Mouse (Mus musculus) ZHBTc4 (cell line): ENCODE results near the gene Grtp1.

Source experiments
- DNase-seq: peaks from one replicate; pipeline ENCODE4 v3.0.0-alpha.2; 2011; ENCODE audit warnings: low read depth, low spot score

The Grtp1 gene

DNA sequence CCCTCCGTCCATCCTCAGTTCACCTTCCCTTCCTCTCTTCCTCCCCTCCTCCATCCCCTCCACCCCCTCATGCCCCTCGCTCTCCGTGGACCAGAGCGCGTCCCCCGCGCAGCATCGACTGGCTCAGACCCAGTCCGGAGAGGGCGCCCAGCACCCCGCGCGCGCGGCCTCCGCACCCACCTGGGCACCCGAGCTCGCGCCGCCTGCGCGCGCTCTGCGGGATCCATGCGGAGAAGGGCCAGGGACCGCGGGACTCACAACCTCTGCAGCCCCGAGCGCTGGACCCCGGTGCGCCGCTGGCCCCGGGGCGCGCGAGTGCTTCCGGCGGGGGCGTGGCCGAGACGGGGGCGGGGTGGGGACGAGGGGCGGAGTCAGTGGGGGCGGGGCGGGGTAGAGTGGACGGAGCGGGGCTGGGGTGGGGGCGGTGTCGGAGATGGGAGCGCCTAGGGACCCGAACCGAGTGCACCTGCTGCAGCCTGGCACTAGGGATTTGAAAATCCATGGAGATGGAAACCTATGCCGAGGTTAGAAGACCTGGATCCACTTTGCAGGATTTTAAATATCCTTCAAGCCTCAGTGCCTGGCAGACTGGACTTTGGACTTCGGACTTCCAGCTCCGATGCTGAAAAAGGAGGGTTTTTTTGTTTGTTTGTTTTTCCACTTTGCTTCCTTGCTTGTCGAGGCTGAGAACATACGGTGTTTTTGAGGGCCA, at the start of gene Grtp1:
Grtp1 (minus strand) TSS at position 320 of the 712 bp plus-strand sequence.
- peak; percentile 75 for DNase-seq

DNA sequence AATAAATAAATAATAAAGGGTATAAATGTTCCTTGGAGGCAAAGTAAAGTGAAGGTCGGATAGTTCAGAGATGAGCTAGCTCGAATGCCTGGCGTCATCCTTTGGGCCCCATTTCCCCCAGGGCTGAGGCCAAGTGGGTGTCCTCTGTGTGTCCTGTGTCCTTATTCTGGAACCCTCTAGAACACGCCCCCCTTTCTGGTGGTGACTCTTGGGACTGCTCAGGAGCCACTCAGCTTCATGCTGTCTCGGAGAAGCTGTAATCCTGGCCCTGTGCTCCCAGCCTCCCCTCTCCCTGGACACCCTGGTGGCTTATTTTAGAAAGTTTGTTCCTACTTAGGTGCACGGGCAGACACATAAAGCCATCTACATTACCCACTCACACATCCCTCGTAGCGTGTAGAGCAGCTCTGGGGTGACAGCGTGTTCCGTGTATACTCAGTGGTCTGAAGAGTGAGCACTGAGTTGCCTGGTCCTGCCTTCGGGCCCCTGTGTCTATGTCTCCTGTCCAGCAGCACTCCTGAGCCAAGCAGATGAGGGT, 44.0 kb upstream of the Grtp1 start:
- DNase-seq, result no peak

DNA sequence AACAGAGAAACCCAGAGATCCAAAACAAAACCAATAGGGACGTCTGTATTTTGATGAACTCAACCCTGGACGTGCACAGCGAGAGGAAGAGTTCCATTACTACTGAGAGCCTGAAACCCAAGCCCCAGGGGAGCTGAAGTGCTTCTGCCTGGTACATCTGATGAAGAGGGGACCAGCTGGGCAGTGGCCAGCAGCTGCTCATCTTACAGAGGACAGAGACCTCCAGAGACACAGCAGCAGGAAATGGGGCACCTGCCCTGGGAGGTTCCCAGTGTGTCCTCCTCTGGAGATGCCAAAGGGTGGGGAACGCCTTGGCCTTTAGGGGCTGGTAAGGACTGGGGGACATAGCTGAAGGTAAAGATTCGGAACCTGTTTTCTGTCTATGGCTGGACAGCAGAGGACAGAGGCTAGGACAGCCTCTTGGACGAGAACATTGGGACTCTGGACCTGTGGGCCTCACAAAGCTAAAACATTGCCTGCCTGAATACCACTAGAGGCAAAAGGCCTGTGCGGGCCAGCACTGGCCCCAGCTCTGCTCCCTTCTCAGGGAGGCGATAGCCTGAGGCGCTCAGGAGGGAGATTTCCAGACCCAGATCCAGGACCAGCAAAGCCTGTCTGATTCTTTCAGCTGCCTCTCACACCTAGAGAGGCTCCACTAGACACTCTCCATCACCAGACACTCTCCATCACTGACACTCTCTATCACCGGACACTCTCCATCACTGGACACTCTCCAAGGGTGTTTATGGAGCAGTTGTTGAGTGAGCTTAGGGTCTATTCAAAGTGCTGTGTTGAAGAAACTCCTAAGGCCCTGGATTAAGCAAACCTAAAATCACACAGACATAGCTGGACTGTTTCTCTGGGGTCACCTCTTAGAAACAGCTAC, 42.8 kb upstream of the Grtp1 start:
- DNase-seq, result no peak

DNA sequence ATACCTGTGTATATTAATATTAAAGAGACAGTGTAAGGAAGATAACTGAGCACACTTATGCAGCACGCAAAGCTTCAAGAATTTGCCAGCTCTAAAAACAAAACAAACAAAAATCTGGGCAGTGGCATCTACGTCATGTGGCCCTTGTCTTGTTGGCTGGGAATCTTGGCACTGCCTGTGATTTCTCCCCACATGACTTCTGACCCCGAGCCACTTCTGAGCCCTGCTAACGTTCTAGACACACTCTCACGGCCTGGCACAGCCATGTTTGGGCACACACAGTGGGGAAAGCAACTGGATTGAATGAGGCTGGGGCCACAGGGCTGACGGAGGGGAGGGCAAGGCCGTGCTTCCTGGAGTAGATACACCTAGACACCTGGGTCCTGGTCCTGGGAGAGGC, 40.3 kb upstream of the Grtp1 start:
- DNase-seq, result no peak

DNA sequence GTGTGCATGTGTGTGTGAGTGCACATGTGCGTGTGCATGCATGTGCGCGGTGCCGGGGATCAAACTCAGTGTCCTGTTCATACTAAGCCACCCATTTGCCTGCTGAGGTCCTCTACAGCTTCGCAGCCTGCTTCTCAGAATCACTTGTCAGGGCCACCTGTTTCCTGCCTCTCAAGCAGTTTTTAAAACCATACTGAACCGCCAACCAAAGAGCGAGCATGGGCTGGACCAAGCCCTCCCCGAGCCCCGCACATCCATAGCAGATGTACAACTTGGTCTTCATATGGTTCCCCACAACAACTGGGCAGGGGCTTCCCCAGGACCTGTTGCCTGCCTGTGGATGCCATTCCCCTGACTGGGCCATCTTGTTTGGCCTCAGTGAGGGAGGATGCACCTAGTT, 39.6 kb upstream of the Grtp1 start:
- no peak for DNase-seq

DNA sequence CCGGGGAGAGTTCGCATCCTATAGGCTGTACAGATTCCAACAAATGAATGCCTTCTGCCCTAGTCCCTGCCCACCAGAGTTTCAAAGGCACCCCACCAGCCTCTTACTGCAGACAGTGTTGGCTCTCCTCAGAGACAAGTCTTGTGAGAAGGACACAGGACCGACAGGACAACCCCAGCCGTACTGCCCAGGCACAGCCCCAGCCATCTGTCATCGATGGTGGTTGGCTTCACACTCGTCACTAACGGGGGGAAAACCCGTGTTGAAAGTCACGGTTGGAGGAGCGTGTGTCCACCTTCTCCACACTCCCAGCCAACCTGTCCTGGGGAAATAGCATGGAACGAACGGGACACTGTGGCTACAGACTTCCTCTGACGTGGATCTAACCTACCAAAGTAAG, 34.4 kb upstream of the Grtp1 start:
- no peak for DNase-seq

DNA sequence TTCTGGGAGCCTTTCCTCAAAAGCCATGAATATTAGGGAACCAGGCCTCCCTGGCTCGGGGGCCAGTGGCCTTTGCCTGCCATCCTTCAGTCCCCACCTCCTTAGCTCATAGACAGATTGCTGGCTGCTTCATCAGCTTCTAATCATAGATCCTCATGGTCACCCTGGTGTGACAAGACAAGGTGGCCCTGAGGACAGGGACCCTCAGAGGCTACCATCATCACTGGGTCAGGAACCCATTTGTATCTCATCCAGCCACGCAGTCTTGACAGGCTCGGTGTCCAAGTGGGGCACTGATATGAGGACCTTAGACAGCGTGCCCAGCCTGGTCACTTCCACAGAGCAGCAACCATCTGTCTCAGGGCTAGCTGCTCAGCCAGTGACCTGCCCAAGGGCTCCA, 30.1 kb upstream of the Grtp1 start:
- DNase-seq, result no peak

DNA sequence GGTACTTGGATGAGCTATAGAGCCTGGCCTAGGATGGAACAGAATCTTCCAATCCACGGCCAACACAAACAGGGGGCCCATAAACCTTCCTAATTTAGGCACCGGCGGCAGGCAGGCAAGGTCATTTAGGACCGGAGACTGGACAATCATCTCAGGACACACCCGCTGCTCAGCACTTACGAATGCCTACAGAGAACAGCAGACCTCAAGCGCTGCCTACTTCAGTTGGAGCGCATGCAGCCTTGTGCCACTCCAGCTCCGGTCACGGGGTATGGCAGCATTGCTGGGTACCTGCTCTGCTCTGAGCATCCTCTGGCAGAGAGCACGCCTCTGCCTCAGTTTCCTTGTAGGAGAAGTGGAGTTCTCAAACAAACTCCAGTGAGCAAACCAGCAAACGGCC, 29.4 kb upstream of the Grtp1 start:
- no peak for DNase-seq

DNA sequence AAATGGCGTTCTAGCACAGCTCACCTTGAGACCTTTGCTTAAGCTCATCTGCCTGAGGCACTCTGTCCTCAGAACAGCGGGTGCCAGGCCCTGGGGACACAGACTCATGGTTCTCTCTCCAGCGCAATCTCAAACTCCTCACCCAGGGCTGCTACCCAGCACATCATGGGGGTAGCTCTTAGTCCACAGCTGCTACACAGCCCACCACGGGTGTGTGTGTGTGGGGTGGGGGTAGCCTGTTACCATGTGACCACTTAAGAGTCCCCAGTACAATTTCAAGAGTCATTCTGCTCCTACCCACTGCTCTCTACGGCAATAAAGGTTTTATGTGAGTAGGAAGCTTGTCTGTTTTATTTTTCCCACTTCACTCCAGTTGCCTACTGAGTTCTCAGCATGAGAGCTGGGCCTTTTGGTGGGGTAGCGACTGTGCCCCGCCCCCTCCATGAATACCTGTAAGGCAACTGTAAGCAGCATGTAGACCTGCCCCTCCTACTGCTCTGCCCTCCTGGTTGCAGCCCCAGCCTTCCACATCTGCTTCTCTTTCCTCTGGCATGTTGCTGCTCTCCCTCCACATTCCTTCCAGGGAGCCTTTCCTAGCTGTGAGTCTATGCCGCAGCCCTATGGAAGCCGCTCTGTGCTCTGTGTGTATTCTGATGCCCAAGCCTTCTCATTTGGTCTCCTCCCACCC, 28.6 kb upstream of the Grtp1 start:
- no peak for DNase-seq

DNA sequence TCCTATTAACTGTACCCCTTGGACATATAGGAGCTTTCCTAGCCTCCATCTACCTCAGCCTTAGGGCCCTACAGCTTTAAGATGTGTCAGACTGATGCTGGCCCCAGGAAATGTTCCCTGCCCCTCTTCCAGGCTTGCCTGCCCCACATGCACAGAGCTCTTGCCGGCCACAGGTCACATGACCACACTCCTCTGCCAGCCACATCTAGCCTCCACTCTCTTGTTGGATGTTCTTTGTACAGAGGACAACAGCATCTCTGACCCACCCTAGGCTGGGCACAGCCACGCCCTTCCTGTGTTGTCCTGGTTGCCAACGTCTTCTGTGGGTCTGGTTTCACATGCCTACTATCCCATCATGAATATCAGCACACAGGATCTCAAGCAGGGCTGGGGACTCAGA, 26.8 kb upstream of the Grtp1 start:
- no peak for DNase-seq

DNA sequence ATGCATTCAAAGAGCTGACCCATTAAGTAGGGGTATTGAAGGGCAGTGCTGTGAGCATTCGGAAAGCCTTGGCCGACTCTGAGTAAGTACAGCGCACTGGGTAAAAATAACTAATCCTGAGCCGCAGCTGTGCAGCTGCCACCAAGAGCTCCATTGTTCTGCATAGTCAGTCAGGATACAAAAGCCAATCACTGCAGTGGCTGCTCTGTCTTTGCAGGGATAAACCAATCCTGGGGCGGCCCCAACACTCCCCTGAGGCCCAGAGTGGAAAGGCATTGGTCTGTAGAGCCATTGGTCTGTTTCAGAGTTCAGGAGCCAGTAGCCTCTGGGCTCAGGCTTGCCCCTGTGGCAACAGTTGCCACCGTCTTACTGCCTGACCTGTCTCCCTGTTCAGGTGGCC, 25.9 kb upstream of the Grtp1 start:
- DNase-seq, result no peak

DNA sequence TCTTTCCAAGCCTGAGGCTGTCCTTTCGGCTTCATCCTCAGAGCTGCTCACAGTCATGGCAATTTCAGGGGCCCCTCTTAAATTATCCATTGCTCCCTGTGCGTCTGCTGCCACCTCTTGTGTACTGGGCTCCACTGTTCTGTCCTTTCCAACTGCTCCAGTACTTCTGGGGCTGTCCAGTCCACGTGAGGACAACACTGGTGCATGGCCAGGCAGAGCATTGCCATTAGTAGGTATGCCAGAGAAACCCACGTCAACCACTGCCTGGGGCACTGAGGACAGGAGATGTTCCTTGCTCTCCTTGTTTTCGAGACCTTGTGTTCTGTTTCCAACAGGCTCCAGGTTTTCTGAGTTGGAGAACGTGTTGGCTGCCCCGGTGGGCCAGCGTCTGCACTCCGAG, 24.0 kb upstream of the Grtp1 start:
- DNase-seq, result no peak

DNA sequence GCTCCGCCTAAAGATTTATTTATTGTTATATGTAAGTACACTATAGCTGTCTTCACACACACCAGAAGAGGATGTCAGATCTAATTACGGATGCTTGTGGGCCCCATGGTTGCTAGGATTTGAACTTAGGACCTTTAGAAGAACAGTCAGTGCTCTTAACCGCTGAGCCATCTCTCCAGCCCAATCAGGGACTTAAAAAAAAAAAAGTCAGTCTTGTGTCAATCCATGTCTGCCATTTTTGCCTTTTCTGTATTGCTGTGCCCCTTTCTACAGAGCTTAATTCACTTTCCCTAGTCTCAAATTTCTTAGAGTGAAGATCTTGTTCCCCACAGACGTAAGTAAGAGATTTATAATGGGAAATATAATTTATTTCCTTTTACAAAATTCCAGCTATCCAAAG, 18.0 kb upstream of the Grtp1 start:
- DNase-seq, result no peak

DNA sequence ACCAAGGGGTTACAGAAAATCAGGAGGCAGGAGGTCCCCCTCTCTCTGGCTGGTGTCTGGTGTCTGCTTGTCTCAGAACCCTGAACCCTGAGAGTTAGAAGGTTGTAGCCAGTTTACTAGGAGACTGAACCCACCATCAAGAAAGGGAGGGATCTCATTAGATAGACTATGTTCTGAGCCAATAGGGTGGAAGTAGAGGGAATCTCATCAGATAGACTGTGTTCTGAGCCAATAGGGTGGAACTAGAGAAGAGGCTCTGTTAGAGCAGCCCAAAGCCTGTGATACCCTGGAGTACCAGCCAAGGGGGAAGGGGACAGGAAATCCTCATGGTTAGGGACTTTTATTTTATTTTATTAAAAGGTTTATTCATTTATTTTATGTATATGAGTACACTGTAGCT, 17.6 kb upstream of the Grtp1 start:
- DNase-seq, result no peak

DNA sequence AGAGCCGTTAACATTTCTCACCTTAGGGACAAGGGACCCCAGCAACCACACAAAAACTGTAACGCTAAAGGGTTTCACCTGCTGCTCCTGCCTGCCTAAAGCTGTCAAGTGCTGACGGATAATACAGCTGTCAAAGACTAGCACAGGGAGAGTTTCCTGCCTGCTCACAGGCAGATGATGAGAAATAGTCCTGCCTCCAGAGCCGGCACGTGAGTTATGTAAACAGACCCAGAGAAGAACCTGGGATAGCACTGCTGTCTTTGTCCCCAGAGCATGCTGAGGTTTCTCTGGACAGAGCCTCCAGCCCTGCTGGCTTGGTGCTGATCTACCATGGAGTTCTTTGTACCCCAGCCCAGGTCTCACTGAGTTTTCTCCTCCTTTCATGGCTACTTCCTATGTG, 16.7 kb upstream of the Grtp1 start:
- no peak for DNase-seq

DNA sequence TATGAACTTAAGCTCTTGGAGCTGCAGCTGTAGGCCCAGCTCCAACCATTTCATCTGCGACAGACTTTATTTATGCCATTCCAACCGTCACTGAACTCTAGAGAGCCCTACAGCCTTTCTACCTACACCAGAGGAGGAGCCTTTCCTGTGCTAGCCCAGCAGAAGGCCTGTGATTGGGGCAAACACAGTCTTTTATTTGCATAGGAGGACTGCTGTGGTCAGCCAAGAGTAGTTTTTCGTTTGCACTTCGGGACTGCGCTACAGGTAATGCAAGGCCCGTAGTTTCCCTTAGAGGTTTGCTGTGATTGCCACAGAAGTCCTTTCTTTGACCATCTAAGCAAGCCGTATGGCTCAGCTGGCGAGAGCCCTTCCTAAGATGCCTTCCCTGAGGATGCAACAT, 16.0 kb upstream of the Grtp1 start:
- no peak for DNase-seq

DNA sequence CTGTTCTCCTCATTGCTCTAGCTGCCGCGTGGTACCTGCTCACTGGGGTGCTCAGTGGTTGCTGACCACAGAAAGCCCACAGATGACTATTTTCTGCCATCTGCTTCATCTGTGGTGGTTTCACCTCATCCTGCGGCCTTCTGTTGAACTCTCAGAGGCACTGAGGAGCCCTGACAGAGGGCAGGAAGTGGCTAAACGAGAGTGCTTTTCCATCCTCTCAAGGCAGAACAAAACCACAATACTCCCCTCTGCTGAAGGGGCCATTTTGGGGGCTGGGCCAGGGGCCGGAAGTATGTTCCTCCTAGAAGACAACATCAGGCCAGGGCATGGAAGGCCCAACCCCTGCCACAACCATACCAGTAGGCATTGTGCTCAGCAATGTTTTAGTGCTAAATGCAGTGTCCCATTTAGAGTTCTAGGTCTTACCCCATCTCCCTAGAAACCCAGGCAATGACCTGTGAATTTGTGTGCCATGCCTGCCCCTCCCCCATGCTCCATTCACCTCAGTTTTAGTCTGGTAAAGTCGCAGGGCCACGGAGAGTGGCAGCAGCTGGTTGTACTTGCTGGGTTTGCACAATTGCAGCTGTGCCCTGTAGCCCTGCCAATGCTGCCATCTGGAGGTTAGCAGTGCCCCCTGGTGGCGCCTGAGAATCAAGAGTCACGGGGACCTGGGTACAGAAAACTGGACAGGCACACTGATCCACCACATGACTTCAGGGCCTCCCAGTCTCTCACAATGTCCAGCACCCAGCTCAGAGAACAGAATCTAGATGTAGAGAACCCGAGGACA, 13.3 kb upstream of the Grtp1 start:
- DNase-seq, result peak; percentile 90

DNA sequence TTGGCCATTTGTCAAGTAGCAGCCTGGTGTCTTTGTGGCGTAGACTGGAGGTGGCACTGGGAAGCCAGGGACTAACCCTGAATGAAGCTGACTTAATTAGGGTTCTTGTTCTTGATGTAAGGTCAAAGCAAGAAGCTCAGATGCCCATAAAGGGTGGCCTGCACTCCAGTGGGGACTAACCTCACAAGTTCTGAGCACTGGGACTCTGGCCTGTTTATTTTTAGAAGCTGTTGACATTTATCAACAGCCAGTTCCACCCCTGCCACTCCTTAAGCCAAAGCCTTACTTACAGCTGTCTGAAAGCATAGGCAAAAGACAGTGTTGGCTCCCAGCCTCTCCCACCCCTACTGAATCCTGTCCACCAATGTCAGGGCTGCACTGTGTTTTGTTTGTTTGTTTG, 9.3 kb upstream of the Grtp1 start:
- no peak for DNase-seq

DNA sequence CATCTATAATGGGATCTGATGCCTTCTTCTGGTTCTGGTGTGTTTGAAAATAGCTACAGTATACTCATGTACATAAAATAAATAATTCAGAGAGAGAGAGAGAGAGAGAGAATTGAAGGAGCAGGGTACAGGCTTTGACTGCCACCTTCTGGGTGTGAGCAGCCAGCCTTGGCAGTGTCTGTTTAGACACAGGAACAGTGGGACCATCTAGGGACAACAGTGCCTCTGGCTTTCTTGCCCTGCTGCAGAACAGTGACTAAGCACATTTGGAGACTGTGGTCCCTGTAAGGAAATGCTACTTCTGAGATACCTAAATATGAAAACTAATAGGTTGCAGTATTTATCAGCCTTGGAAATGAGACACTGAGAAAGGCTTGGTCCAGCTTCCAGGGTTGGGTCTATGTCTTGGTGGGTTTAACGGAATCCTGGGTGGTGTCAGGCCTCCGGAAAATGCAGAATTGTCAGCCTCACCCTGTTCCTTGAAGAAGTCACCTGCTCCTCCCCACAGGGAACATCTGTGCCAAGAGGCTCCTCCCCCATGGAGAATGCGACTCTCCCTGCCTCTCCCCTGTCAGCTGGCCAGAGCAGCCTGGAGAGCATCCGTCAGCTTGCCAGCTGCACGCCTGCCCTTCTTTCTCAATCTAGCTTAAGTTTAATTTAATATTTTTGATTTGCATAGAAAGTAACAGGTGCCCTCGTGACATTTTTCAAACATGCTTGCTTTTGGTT, 8.4 kb upstream of the Grtp1 start:
- peak; percentile 94 for DNase-seq

DNA sequence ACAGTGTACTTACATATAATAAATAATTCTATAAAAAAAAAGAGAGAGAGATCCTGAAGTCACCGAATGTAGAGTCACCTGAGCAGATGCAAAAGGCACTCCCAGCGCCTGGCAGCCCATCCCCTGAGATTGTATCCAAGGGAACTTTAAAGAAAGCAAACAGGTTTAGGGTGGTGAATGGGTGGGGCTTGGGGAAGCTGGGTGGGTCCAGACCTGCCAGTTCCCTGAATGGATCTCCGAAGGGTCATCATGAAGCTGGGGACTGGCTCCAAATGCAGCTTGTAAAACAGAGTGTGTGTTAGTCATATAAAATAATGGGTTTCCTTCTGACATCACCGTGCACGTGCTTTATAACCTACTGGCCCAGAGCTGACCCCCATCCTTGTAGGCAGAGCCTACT, 5.9 kb upstream of the Grtp1 start:
- DNase-seq, result peak; percentile 73

DNA sequence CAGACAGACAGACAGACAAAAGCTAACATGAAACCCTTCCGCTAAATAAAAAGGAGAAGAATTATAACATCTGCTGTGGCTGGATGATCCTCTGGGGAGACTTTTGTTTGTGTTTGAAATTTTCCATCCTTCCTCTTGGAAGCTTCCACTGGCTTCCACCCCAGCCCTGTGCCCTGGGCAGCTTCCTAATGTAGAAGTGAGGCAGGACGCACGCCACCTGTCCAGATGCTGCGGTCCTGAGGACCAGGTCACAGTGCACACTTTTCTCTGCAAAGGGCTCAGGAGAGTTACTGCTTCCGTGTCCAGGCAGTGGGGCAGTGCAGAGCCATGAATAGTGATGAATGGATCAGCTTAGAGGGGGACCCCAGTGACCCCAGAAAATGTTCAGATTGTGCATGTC, 4.9 kb upstream of the Grtp1 start:
- no peak for DNase-seq
